Mouse (Mus musculus) right cerebral cortex, postnatal 10 days (tissue): Measurements from ENCODE around the gene Zc3h4.

ENCODE experiments used
- DNase-seq, 2 experiments: peaks; one replicate each; pipeline ENCODE4 v3.0.0; 2021; ENCODE audit warnings: low spot score in 2 of 2

The Zc3h4 gene

DNA sequence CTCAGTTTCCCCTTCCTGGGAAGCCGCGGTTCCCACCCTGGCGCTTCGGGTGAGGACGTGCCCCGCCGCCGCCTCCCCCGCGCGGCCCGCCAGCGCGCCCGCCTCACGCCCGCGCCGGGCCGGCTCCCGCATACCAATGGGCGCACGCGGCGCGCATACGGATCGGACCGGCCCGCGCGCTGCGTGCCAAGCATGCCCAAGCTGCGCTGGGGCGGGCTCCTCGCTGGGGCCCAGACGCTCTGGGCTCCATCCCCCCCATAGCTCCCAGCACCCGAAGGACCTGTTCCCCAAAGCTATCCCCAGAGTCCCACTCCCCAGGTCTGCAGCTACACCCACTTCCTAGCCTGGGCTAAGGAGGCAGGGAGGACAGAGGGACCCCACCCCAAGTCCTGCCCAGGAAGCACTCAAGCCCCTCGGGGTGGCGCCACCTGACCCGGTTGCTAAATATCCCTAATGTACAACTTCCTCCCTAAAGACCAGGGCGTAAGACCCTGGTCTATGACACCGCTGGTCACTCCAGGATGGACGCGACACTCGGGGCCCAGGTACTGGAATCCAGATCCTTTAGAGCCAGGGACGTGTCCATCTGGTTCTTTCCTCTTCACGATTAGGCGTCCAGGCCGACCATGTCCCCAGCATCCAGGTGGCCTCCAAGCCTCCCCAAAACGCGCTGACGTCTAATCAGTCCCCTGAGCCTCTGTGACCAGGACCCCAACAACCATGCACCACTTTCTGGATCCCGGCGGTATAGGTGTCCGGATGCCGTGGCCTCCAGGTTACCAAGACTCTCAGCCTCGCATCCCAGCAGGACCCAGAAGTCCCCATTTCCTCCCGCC is 75.3 kb downstream of the Zc3h4 start:
- DNase-seq, result no peak

DNA sequence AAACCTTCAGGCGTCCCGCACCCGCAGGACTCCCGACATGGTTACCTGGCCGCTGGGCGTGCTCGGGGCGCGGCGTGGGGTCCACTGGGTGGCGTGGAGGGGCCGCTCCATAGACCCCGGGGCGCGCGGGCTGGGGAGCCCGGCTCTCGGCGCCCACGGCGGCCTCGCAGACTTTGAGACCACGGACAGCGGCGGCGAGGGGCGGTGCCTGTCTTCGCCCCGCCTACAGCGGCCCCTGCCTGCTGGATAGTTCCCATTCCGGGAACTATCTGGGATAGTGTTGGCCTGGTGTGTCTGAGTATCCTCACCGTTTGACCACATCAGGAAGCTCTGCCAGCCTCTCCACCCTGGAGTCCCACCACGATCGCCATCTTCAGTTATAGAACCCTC is 75.9 kb downstream of the Zc3h4 start:
- DNase-seq, result no peak

DNA sequence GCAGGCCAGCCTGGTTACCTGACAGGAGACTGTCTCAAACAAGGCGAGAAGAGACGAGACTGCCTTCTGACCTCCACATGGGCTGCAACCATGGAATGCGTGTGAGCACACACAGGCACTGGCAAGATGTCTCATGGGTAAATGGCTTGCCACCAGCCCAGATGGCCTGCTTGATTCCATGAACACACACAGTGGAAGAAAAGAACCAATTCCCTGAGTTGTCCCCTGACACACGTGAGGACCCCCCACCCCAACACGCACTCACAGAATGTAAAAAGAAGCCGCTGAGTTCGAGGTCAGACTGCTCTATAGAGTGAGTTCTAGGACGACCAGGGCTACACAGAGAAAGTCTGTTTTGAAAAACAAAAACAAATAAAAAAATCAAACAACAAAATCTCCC is 76.9 kb downstream of the Zc3h4 start, which contains the start of gene Npas1:
Npas1 (minus strand) TSS at position 101 of the 400 bp plus-strand sequence.
- no peak for DNase-seq
